Mouse (Mus musculus): ENCODE data around the gene Card14. TPM values are rescaled to one million over a fixed set of nuclear protein-coding genes. Genes with fewer than 3 reads are reported as not detected.
A peak's percentile ranks its signal among the peaks of the same experiment; 100 is the strongest.
"Not testable (repeated sequence)": the region's sequence is repeated elsewhere in the genome, so short reads cannot be mapped to it uniquely, and the experiment has no call there.

Card14 gene
- polyA plus RNA-seq, 1 experiment: 7.1 TPM

DNA sequence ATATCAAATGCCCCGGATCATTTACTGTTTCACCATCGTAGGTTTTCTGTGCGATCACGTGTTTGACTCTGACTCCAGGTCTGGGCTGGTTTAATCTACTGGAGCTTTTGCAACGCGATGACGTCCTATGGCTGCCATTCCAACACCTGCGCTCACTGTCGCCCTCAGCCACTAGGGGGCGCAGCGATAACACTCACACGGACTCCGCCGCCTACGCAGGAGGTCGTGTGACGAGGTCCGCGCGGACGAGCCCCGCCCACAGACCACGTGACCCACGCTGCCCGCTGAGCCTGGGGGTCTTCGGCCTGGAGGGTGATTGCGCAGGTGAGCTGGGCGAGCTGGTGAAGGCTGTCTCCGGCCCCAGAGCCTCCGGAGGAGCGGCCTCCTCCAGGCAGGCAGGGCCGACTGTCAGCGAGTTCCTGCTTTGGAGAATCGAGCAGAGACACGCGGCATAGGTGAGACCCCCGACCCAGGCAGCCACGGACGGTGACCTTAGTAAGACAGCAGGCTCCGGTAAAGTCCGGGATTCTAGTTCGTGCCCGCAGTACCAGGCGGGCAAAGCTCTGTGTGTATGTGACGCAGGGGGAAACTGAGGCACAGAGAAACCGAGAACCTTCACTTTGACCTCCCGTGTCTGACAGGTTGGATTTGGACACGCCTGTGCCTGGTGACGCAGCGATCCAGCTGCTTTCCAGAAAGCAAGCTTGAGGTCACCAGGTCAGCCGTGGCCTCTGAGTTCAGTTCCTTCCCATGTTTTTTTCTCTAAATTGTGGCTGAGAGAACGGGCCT is 39.6 kb upstream of the Card14 start, which contains the start of gene Gaa:
Gene Gaa, plus strand, starts transcription at position 120 of the 789 bp plus-strand sequence.
- H3K27me3 ChIP-seq (ENCODE audit: control insufficient read depth, insufficient read depth, low read length): no peaks in the 10 kb centered on the region
- H3K4me1 ChIP-seq (ENCODE audit: control insufficient read depth, insufficient read depth, insufficient read length, low read length): no peaks in the 10 kb centered on the region; the same call in 1 of the 2 replicates
- TF ChIP-seq CTCF (IDR thresholded peaks at IDR 0.05; ENCODE audit: extremely low read depth, insufficient read length, insufficient replicate concordance, low read depth, low read length) (peak; percentile 94), POLR2A (IDR thresholded peaks at IDR 0.05; ENCODE audit: low read depth, low read length) (no peak)
- 1% methylated on average over 52 of the region's 52 CpGs for WGBS
- H3K36me3 ChIP-seq (ENCODE audit: control insufficient read depth, insufficient read depth, low read length): no peaks in the 10 kb centered on the region
- peak within 1 kb of the TSS; percentile 2; the same call in 1 of the 2 replicates for H3K27ac ChIP-seq (ENCODE audit: insufficient read depth, low read depth, low read length)
- peak within 1 kb of the TSS; percentile 72 for H3K4me3 ChIP-seq (ENCODE audit: low read depth, low read length)

- Histone ChIP-seq H3K4me1 (ENCODE audit: control insufficient read depth, insufficient read depth, insufficient read length, low read length) (no peaks in the 10 kb centered on the region; the same call in 1 of the 2 replicates), H3K36me3 (ENCODE audit: control insufficient read depth, insufficient read depth, low read length) (no peaks in the 10 kb centered on the region), H3K27me3 (ENCODE audit: control insufficient read depth, insufficient read depth, low read length) (no peaks in the 10 kb centered on the region), H3K4me3 (ENCODE audit: low read depth, low read length) (peak overlapping the region; percentile 72), H3K27ac (ENCODE audit: insufficient read depth, low read depth, low read length) (no peak overlapping the region)
- 81% methylated on average over 16 of the region's 16 CpGs for WGBS
- TF ChIP-seq POLR2A (IDR thresholded peaks at IDR 0.05; ENCODE audit: low read depth, low read length): no peak
- TF ChIP-seq CTCF (IDR thresholded peaks at IDR 0.05; ENCODE audit: extremely low read depth, insufficient read length, insufficient replicate concordance, low read depth, low read length): no peak
These were observed 38.9 kb upstream of the Card14 start for GRCm38 (mm10) chr11:119268557-119269195.

- not testable (repeated sequence) for H3K4me3 ChIP-seq (ENCODE audit: low read depth, low read length); H3K4me1 ChIP-seq (ENCODE audit: control insufficient read depth, insufficient read depth, insufficient read length, low read length); H3K36me3 ChIP-seq (ENCODE audit: control insufficient read depth, insufficient read depth, low read length); H3K27ac ChIP-seq (ENCODE audit: insufficient read depth, low read depth, low read length); H3K27me3 ChIP-seq (ENCODE audit: control insufficient read depth, insufficient read depth, low read length)
- TF ChIP-seq CTCF (IDR thresholded peaks at IDR 0.05; ENCODE audit: extremely low read depth, insufficient read length, insufficient replicate concordance, low read depth, low read length): peak; percentile 45; the same call in 1 of the 2 replicates
- WGBS: 73% methylated on average over 3 of the region's 3 CpGs
These were observed 35.1 kb upstream of the Card14 start for GRCm38 (mm10) chr11:119272492-119272891.

DNA sequence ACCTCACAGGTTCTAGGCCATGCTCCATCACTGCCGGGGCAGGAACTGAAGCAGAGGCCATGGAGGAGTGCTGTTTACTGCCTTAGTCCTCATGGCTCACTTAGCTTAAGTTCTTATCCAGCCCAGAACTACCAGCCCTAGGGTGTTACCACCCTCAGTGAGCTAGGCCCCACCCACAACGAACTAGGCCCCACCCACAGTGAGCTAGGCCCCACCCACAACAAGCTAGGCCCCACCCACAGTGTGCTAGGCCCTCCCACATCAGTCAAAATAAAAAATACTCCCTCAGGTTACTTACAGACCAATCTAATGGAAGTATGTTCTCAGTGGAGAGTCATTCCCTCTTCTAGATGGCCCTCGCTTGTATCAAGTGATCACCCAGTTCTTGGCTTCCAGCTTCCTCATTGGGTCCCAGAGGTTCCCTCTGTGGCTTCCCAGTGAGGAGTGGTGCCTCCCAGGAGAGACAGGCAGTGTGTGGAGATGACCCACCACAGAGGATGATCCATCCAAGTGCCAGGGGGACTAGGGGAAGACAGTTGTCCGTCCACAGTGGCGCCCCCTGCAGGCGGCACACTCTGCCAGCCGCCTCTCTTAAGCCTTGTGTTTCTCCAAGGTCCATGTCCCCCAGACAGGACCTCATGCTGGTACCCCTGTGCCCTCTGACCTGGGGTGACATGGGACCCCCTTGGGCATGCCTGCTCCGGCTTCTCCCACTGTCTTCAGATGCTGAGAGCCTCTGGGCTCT is 34.2 kb upstream of the Card14 start:
- H3K4me3 ChIP-seq (ENCODE audit: low read depth, low read length): no peak overlapping the region
- WGBS: 86% methylated on average over 8 of the region's 8 CpGs
- H3K4me1 ChIP-seq (ENCODE audit: control insufficient read depth, insufficient read depth, insufficient read length, low read length): no peaks in the 10 kb centered on the region
- no peak overlapping the region for H3K27ac ChIP-seq (ENCODE audit: insufficient read depth, low read depth, low read length)
- TF ChIP-seq CTCF (IDR thresholded peaks at IDR 0.05; ENCODE audit: extremely low read depth, insufficient read length, insufficient replicate concordance, low read depth, low read length) (peak; percentile 32; the same call in 1 of the 2 replicates), POLR2A (IDR thresholded peaks at IDR 0.05; ENCODE audit: low read depth, low read length) (no peak)
- H3K36me3 ChIP-seq (ENCODE audit: control insufficient read depth, insufficient read depth, low read length): peaks cover 6% of the 10 kb centered on the region
- no peaks in the 10 kb centered on the region for H3K27me3 ChIP-seq (ENCODE audit: control insufficient read depth, insufficient read depth, low read length)

GRCm38 (mm10) chr11:119281030-119281429 is 26.5 kb upstream of the Card14 start:
- Histone ChIP-seq H3K4me1 (ENCODE audit: control insufficient read depth, insufficient read depth, insufficient read length, low read length) (peaks cover 8% of the 10 kb centered on the region), H3K36me3 (ENCODE audit: control insufficient read depth, insufficient read depth, low read length) (peaks cover 2% of the 10 kb centered on the region; the same call in 1 of the 2 replicates), H3K27ac (ENCODE audit: insufficient read depth, low read depth, low read length) (no peak overlapping the region), H3K4me3 (ENCODE audit: low read depth, low read length) (no peak overlapping the region), H3K27me3 (ENCODE audit: control insufficient read depth, insufficient read depth, low read length) (no peaks in the 10 kb centered on the region)
- TF ChIP-seq CTCF (IDR thresholded peaks at IDR 0.05; ENCODE audit: extremely low read depth, insufficient read length, insufficient replicate concordance, low read depth, low read length) (no peak), POLR2A (IDR thresholded peaks at IDR 0.05; ENCODE audit: low read depth, low read length) (peak; percentile 36; the same call in 1 of the 2 replicates)
- WGBS: 37% methylated on average over 15 of the region's 15 CpGs

DNA sequence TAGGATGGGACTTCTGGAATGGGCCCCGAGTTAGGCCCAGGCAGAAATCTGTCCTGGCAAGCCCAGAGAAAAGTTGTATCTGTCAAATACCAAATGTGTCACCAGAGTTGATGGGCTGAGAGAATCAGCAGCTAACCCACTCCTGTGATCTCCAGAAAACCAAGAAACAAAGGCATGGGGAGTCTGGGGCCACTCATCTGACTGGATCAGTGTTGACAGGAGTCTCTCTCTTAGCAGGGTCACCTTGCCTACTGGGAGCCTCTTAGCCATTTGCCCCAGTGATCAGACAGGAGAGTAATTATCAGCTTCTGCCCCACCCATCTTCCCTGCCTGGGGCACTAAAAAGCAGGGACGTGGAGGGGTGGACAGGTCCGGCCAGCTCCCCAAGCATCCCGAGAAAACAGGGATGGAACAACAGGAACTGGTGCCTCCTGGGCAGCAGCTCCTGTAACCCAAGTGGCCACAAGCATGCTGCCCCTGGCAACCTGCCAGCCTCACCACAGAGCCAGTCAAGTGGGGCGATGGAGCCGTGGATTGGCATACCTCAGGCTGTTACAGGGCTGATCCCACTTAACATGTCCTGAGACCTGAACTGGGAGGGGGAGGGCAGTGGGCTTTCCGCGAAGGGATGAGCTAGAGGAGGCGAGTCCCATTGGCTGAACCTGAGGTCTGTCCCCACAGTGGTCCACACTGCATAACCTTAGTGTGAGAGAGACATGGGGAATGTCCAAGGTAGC is 21.6 kb upstream of the Card14 start:
- Histone ChIP-seq H3K4me3 (ENCODE audit: low read depth, low read length) (no peak overlapping the region), H3K27ac (ENCODE audit: insufficient read depth, low read depth, low read length) (no peak overlapping the region), H3K27me3 (ENCODE audit: control insufficient read depth, insufficient read depth, low read length) (no peaks in the 10 kb centered on the region), H3K36me3 (ENCODE audit: control insufficient read depth, insufficient read depth, low read length) (peaks cover 42% of the 10 kb centered on the region), H3K4me1 (ENCODE audit: control insufficient read depth, insufficient read depth, insufficient read length, low read length) (peaks cover 3% of the 10 kb centered on the region)
- TF ChIP-seq CTCF (IDR thresholded peaks at IDR 0.05; ENCODE audit: extremely low read depth, insufficient read length, insufficient replicate concordance, low read depth, low read length): no peak
- TF ChIP-seq POLR2A (IDR thresholded peaks at IDR 0.05; ENCODE audit: low read depth, low read length): no peak
- 51% methylated on average over 9 of the region's 9 CpGs for WGBS
